Mouse (Mus musculus) ES-Bruce4 (cell line): ENCODE results near the gene Myh7b.

Source experiments
- CTCF ChIP-seq: IDR thresholded peaks from one replicate; pipeline ENCODE4 v1.8.1; 2011; ENCODE audit warnings: low read depth, low read length
- EP300 ChIP-seq: IDR thresholded peaks from 2 replicates; pipeline ENCODE4 v1.6.1; 2011; ENCODE audit warnings: low read depth, low read length; ENCODE audit not compliant: insufficient read depth

DNA sequence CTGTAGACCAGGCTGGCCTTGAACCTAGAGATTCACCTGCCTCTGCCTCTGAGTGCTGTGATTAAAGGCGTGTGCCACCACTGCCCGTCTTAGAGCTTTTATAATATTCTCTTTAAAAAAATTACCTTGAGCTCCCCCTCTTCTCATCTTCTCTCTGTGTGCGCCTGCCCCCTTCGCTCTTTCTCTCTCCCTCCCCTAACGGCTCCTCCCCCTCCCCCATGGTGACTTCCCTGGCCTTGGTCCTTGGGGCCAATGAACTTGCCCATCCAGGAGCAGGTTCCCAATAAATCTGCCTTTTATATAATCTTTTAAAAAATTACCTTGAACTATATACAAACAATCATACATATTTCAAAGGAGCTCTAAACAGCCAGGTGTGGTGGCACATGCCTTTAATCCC is 28.0 kb upstream of the Myh7b start:
- TF ChIP-seq CTCF = no peak
- no peak for TF ChIP-seq EP300
